Mouse (Mus musculus) adrenal gland, adult 8-10 months (tissue): ENCODE measurements around the gene Tctex1d4. TPM values are rescaled to one million over a fixed set of nuclear protein-coding genes. Genes with fewer than 3 reads are reported as not detected.
A peak's percentile ranks its signal among the peaks of the same experiment; 100 is the strongest.

Source experiments
- DNase-seq: peaks from one replicate; pipeline ENCODE4 v3.0.0; 2022
- total RNA-seq, 4 experiments: library from RNA; stranded (reverse); gene quantifications; 2 replicates each; pipeline ENCODE4 v1.2.4; 2022

Tctex1d4 gene
- not detected for total RNA-seq

GRCm38 (mm10) chr4:117126675-117127290 is at the start of gene Tctex1d4:
Gene Tctex1d4, plus strand, starts transcription at chr4:117126794.
- DNase-seq = no peak

- peak; percentile 23 for DNase-seq
Measured at GRCm38 (mm10) chr4:117087948-117088640, 38.5 kb upstream of the Tctex1d4 start.

DNA sequence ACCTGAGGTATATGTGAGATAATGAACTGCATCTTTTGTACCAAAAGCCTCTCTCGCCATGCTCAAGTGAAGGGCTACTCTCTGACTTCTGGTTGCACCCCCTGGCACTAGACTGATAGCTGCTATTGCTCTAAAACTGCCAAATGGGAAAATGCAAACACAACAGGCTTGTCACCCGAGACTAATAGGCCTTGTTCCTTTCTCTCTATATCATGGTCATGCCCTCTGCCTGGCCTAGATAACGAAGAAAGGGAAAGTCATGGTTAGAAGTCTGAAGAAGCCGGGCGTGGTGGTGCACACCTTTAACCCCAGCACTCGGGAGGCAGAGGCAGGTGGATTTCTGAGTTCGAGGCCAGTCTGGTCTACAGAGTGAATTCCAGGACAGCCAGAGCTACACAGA is 36.0 kb upstream of the Tctex1d4 start:
- no peak for DNase-seq

- DNase-seq = no peak
Measured at GRCm38 (mm10) chr4:117094626-117095361, 31.8 kb upstream of the Tctex1d4 start.

- peak; percentile 57 for DNase-seq
Measured at GRCm38 (mm10) chr4:117095551-117096452, 30.8 kb upstream of the Tctex1d4 start, which contains the start of gene Ptch2. Gene Ptch2, plus strand, starts transcription at chr4:117096075.

- DNase-seq = no peak
Measured at GRCm38 (mm10) chr4:117096666-117097065, 29.9 kb upstream of the Tctex1d4 start.

DNA sequence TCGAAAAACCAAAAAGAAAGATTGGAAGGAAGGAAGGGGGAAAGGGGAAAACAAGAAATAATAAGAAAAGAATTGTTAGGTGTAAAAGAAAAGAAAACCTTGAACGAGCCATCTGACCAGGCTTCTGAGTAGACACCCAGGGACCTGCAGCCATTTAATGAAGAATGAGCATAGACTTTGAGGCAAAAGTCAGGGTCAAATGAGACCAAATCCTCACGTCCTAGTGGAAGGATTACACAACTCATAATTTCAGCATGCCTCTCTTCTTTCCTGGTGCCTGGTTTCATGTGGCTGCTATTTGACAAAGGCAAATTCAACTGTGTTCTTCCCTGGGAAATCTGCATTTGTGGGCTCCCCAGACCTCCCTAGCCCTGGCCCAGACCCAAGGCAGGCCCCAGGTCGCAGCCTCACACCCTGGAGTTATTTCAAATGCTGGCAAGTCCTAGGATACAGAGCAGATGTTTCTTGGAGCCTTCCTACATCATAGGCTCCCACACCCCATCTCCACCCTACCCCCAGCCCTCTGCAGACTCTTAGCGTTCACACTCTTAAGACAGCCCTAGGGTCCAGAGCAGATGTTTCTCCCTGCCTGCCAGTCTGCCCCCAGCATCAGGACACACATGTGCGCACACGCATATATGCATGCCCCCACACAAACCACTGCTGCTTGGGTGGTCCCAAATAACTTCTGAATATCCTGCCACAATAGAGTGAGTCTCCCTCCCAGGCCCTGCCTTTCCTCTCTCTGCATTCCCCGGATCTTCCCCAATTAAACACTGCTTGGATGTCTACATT is 28.4 kb upstream of the Tctex1d4 start:
- no peak for DNase-seq

- no peak for DNase-seq
Measured at GRCm38 (mm10) chr4:117098764-117099036, 27.9 kb upstream of the Tctex1d4 start.

DNA sequence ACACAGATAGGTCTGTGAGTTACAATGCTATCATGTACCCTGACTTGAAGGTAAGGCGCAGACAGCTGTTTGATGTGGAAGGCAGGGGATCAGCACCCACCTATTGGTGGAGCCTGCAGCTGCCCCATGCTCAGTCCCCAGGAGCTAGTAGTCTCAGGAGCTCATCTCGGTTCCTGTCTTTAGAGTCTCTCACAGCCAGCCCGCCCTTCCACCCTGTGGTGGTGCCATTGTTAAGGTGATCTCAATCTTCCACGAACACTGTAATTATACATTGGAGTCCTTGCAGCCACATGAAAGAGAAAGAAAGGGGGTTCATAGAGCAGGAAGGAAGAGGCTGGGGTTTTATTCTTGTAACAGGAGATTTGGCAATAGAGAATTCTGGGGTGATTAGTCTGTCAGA is 26.6 kb upstream of the Tctex1d4 start:
- no peak for DNase-seq

- no peak for DNase-seq
Measured at GRCm38 (mm10) chr4:117101218-117101617, 25.4 kb upstream of the Tctex1d4 start.

DNA sequence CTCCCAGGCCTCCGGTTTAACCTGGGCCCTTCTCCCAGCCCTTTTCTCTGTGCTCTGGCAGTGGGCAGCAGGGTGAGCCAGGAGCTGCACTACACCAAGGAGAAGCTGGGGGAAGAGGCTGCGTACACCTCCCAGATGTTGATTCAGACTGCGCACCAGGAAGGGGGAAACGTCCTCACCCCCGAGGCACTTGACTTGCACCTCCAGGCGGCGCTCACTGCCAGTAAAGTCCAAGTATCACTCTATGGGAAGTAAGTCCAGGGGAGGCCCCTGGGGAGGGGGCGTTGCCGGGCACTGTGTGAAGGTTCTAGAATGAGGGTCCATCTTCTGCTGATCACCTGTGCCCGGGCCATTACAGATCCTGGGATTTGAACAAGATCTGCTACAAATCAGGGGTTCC is 21.9 kb upstream of the Tctex1d4 start:
- no peak for DNase-seq

DNA sequence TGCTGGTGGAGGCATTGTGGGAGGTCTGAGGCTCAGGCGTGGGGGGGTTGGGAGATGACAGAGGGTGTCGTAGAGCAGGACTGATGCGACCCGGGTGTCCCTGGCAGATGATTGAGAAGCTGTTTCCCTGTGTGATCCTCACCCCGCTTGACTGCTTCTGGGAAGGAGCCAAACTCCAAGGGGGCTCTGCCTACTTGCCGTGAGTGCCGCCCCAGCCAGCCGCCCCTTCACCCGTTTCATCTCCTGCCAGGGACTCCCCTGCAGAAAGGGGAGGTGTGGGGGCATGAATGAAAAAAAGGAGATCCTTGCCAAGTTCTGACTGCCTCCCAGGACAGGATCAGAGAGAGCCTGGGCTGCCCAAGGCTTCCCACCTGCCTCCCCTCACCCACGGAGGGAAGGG is 21.5 kb upstream of the Tctex1d4 start:
- DNase-seq = no peak

DNA sequence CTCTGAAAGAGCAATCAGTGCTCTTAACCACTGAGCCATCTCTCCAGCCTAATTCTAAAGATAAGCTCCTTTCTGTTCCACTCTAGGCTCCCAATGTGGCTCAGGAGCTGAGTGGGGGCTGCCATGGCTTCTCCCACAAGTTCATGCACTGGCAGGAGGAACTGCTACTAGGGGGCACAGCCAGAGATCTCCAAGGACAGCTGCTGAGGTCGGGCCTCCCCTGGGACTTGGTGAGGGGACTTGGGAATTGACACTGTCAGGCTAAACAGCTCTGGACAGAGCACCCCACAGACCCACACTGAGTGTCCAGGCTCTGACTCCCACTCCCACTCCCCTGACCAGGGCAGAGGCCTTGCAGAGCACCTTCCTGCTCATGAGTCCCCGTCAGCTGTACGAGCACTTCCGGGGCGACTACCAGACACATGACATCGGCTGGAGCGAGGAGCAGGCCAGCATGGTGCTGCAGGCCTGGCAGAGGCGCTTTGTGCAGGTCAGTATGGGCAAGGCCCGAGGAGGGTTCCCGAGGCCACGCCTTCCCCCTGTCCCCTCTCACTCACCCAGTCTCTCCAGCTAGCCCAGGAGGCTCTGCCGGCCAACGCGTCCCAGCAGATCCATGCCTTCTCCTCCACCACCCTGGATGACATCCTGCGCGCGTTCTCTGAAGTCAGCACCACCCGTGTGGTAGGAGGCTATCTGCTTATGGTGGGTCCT is 18.6 kb upstream of the Tctex1d4 start:
- no peak for DNase-seq

- no peak for DNase-seq
Measured at GRCm38 (mm10) chr4:117108524-117108849, 18.1 kb upstream of the Tctex1d4 start.

DNA sequence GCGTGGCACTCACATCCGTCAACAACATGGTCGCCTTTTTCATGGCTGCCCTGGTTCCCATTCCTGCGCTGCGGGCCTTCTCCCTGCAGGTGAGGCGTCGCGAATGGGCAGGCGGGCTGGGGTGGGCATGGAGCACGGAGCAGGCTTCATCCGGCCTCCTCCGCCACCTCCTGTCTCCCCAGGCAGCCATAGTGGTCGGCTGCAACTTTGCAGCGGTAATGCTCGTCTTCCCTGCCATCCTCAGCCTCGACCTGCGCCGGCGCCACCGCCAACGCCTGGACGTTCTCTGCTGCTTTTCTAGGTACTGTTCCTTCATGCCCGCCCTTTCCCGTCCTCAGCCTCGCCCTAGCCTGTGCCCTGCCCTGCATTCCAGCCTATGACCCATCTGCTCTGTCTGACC is 17.3 kb upstream of the Tctex1d4 start:
- DNase-seq = no peak

DNA sequence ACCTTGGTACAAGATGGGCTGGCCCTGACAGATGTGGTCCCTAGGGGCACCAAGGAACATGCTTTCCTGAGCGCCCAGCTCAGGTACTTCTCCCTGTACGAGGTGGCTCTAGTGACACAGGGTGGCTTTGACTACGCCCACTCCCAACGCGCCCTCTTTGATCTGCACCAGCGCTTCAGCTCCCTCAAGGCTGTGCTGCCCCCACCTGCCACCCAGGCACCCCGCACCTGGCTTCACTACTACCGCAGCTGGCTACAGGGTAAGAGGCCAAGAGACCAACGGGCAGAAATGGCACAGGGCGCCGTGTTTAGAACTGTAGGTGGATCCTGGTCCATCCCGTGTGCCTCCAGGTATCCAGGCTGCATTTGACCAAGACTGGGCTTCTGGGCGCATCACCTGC is 16.3 kb upstream of the Tctex1d4 start:
- DNase-seq = no peak

DNA sequence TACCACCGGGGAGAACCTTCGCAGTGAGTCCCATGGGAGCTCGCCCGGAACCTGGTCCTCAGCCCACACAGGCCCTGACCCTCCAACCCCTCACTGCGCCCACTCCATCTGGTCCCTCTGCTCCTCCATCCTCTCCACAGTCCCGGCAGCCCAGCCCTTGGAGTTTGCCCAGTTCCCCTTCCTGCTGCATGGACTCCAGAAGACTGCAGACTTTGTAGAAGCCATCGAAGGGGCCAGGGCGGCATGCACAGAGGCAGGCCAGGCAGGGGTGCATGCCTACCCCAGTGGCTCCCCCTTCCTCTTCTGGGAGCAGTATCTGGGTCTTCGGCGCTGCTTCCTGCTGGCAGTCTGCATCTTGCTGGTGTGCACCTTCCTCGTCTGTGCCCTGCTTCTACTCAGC is 15.6 kb upstream of the Tctex1d4 start:
- no peak for DNase-seq

- no peak for DNase-seq
Measured at GRCm38 (mm10) chr4:117113237-117113636, 13.4 kb upstream of the Tctex1d4 start.

DNA sequence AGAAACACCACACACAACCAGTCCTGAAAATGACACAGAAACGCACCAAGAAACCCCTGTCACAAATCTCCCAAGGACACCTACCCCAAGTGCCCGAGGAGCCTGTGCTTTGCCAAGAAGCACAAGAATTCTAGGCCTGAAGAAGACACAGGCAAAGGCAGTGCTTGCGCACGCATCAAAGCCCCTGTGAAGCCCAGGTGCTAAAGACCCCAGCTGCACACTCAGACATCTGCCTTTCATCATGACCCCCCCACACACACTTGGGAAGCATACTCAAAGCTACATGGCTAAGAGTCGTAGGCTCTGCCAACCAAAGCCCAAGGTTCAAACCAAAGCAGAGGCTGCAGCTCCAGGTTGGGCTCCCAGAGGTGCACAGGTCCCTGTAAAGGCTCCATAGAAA is 11.0 kb upstream of the Tctex1d4 start:
- no peak for DNase-seq

DNA sequence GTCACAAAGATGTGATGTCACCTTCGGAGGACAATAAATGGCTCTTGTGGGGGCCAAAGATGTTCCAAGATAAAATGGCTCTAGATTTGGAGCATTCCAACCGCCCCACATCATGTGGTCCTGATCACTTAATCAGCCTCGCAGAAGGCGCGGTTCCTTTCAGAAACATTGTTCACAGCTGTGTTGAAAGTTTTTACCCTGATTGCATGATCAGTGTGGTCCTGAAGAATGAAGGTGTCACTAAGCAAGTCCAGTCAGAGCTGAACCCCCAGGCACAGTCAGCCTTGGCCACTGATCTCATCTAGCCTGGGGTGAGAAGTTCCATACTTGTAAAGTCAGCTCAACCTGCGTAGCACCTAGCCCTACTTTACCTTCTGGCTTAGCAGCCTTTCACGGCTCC is 8.7 kb upstream of the Tctex1d4 start:
- DNase-seq = no peak

GRCm38 (mm10) chr4:117119636-117120035 is 7.0 kb upstream of the Tctex1d4 start:
- DNase-seq = no peak

- DNase-seq = no peak
Measured at GRCm38 (mm10) chr4:117120052-117120444, 6.5 kb upstream of the Tctex1d4 start.
